Mouse (Mus musculus) embryo, embryonic 10 days (tissue): Measurements from ENCODE around the gene Atl2.

Experiments used
- DNase-seq: peaks from one replicate; pipeline ENCODE4 v3.0.0-alpha.2; 2015; ENCODE audit warnings: low spot score

The Atl2 gene

DNA sequence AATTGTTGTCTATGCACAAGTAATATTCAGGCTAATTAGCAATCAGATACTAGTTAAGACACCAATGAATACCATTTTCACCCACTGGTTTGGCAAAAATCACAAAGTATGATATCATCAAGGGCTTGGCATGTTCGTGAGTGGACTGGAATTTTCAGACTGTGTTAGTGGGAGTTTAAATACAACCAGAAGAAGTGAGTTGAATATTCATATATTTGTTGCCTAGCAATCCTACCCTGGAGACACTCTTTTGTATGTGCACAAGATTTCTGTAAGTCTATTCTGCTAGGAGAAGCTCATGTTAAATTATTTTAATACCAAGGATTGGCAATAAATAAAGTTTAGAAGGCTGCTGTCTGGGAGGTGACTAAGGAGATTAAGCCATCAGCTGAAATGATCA, 71.5 kb downstream of the Atl2 start:
- no peak for DNase-seq

DNA sequence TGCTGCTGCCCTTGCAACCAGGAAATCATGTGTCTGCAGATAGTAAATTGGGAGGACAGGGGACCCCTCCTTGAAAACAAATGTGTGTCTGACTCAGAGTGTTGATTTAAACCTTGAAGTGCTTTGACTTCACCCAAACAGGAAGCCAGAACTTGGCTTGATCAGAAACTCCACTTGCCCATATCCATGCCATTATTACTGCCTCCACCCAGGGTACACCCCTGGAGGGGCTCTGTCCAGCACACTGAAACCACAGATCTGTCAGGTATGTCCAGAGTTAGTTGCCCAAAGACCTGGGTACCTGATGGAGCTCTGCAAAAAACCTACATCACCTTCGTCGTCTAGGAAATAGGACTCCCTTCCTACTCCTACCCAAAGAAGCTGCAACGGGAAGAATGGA, 77.0 kb downstream of the Atl2 start:
- DNase-seq = no peak

DNA sequence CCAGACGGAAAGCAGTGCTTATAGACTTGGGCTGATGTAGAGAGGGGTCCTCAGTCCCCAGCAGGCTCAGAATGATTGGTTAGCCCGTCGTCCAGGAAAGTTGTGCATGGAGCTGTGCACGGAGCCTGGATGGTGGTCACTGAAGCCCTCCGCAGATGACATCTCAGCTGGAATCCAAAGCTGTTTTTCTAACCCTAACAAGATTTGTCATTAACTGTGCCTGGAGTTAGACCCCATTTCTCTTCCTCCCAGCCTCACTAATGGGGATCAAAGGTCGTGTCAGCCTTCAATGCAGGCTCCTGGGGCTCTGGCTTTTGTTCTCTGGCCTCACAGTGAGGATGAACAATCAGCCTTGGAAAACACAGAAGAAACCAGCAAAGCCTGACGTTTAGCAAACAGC, 77.9 kb downstream of the Atl2 start:
- DNase-seq = peak; percentile 92

DNA sequence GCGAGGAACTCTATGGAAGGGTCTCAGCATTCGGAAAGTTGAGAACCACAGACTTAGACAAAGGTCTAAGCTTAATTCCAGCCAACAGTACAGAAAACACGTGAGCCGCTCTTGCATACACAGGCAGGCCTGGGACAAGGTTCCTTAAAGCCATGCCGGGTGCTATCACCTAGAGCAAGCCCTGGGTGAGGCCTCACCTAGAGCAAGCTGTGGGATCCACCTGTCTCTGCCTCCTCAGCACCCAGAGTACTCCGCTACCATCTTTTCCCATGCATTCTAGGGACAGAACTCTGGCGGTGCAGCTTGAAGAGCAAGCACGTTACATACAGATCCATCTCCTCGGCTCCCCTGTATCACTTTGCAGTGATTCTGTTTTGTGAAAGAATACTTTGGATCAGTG, 78.4 kb downstream of the Atl2 start:
- no peak for DNase-seq

DNA sequence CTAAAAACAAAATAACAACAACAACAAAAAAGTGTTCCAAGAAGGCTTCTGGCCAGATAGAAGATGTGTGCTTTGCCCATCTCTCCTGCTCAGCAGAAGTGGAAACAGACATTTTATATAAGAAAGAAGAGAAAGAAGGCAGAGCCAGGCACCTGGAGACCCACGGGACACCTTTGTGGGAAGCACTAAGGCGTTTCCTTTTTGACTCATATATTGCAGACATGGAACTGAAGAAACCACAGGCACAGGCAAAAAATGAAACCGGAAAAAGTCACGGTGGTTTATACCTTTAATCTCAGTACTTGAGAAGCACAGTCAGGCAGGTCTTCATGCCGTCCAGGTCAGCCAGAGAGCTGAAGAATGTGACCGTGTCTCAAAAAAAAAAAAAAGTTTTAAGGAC, 79.0 kb downstream of the Atl2 start:
- DNase-seq = no peak

DNA sequence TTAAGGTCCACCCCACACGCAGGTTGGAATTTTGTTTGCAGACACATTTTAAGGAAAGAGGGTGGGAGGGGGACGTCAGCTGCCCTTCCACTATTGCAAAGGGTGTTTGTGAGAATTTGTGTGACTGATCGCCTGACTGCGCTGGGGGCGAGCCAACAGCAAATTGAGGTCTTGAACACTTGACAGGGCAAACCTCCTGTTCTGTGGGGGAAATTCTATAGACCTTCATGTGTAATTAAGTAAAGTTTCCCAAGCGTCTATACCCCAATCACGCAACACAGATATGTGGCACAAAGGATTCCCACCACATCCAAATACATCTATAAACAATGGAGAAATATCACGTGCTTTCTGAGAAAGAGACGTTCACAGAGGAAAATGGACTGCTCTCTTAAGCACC, 85.5 kb downstream of the Atl2 start:
- no peak for DNase-seq

DNA sequence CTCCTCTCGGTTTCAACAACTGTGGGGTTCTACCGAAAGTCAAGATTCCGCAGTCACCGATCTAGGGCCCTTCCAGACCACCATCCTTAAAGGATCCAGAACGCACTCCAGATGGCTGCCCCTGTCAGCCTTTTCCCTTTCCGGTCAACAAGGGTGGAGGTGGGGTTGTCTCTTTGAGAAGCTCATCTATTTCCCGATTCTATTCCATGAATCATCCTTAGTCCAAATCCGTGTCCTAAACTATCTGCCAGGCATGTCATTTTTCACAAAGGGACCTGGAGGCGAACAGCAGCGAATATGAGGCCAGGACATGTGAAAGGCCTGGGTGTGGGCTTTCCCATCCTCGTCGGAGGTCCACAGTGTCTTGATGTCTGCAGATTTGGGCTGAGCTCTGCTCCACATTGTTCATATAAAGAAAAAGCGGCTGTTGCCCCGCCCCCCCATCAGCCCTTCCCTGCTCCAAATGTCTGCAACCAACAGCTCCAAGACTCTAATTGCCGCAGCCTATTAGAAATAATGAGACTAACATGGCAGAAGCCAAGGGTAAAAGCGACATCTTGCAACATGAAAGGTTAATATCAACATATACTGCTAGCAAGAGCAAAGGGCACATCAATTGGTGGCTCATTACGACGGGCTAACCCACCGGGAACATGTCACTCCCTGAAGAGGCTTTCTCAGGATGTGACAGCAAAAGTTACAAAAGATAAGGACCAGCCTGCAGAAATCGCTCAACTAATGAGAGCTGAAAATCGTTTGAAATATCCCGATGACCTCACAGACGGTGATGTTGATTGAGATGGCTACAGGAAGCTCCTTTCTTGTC, 86.2 kb downstream of the Atl2 start:
- no peak for DNase-seq

DNA sequence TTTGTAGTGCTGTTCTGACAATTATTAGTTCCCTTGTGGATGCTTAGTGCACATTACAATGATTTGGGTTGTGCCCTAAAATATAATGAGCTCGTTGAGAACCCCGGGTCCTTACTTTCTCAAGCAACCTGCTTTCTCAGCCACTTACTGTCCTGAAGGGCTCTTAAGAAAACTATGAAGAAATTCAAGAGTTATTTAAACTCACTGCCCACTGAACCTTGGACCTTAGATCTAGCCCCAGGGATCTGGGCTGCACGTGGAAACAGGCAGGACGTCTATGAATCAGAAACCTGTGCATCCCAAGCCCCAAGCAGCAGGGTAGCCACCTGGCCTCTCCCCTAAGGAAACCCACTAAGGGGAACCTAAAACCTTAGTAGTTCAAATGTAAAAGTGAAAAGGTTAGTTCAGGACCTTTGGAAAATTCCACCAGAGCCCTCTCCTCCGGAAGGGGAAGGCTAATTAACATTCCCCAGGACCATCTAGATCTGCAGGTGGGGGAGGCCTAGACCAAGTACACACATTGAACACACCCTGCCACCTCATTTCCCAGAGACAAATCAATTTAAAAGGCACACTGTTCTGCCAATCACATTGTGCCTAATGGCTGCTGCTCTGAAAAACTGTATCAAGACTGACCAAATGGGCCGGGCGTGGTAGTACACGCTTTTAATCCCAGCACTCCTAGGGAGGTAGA, 88.5 kb downstream of the Atl2 start:
- no peak for DNase-seq

DNA sequence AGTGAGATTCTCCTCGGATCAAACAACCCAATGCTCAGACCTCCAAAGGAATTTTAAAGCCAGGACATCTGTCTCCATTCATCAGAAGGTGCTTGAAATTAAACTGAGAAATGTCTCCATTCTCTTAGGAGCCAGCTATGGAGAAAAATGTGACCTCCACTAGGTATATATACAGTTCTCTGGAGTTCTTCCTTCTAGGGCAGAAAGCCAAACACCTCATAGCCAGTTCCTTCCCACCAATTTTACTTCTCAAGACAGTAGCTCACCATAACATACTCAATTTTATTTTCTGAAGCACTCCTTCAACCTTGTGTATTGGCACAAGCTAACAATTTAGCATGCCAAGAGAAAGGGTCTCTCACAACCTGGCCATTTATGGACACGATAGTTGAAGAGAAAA, 91.2 kb downstream of the Atl2 start:
- no peak for DNase-seq

DNA sequence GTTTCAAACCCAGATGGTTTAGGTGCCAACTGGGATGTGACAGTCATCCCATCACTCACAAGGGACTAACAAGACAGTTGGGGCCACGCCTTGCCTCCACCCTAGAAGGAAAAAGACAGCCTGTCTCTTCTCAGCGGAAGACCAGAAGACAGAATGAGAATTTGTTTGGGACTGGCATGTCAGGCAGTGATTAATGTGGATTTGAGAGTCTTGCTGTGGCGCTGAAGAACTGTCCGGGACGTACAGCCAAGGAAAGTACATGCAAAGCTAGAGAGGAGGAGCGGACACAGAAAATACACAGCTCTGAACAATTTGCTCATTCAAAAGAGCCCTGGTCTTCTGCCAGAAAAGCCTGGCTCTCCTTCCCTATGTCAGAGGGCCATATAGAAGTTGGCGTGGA, 93.9 kb downstream of the Atl2 start:
- DNase-seq = no peak

DNA sequence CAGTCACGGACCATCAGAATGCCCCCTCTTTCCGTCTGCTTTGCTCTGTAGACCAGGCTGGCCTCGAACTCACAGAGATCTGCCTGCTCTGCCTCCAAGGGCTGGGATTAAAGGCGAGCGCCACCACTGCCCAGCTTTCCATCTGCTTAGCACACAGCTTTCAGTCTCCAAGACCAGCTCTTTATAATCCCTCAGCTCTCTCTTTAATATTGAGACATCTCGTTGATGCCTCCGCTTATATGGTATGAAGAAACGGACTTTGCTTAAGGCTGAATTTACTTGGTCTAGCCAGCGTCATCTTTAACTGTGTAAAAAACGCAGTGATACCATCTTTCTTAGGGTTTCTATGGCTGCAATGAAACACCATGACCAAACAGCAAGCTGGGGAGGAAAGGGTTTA, 97.1 kb downstream of the Atl2 start:
- no peak for DNase-seq
